Mouse (Mus musculus): ENCODE measurements at regions not wholly inside any gene's neighbourhood (a gene's known extent, or its start where the extent isn't known, plus 50 kb on each side); places are given as distances from the start of the nearest gene placed in this dataset.
A peak's percentile ranks its signal among the peaks of the same experiment; 100 is the strongest.

GRCm38 (mm10) chr8:96132183-96132582, 243.8 kb upstream of the Got2 start:
- dilution Hi-C loops (cut with MboI; ENCODE audit: extremely low pct_ligation_motif_present, extremely low pct_unique_long_range_greater_than_20kb, low sequenced_read_pairs): no loop called here
- DNase-seq (ENCODE audit: extremely low read depth): no peak
- in situ Hi-C loops (cut with MboI; ENCODE audit: low pct_ligation_motif_present, low pct_unique_long_range_greater_than_20kb, low sequenced_read_pairs): no loop called here

GRCm38 (mm10) chr8:96128329-96128728, 240.0 kb upstream of the Got2 start:
- DNase-seq (ENCODE audit: extremely low read depth): peak; percentile 12
- no peak for TF ChIP-seq JUND (conservative IDR thresholded peaks at IDR 0.05; ENCODE audit: low read depth, low read length)
- peak; percentile 27 to 45; a peak in 3 of 4 replicates for TF ChIP-seq CTCF (conservative IDR thresholded peaks at IDR 0.05 in 1 of 2, IDR thresholded peaks at IDR 0.05 in 1 of 2; ENCODE audit: low read depth in 2 of 2, low read length in 2 of 2)
- TF ChIP-seq ZMIZ1 (IDR thresholded peaks at IDR 0.05; ENCODE audit: low read depth, low read length): no peak
- no peak for TF ChIP-seq ZC3H11A (IDR thresholded peaks at IDR 0.05; ENCODE audit: low read depth, low read length)
- TF ChIP-seq SMC3 (IDR thresholded peaks at IDR 0.05; ENCODE audit: low read depth, low read length): peak; percentile 19; the same call in 1 of the 2 replicates
- TF ChIP-seq IRF4 (IDR thresholded peaks at IDR 0.05; ENCODE audit: low read depth, low read length): no peak
- no peak for TF ChIP-seq MXI1 (IDR thresholded peaks at IDR 0.05; ENCODE audit: low read depth, low read length)
- no peak for TF ChIP-seq POLR2AphosphoS2 (IDR thresholded peaks at IDR 0.05; ENCODE audit: low read depth, low read length)
- TF ChIP-seq ZKSCAN1 (IDR thresholded peaks at IDR 0.05; ENCODE audit: borderline replicate concordance, low read depth, low read length): no peak
- TF ChIP-seq MEF2A (IDR thresholded peaks at IDR 0.05; ENCODE audit: borderline replicate concordance, low read depth, low read length): no peak
- TF ChIP-seq TCF12 (IDR thresholded peaks at IDR 0.05; ENCODE audit: low read depth, low read length): no peak
- TF ChIP-seq RAD21 (IDR thresholded peaks at IDR 0.05; ENCODE audit: low read depth, low read length): peak; percentile 46
- no peak for TF ChIP-seq RCOR1 (conservative IDR thresholded peaks at IDR 0.05; ENCODE audit: low read depth, low read length)
- no peak for TF ChIP-seq MAX (IDR thresholded peaks at IDR 0.05; ENCODE audit: low read length)
- TF ChIP-seq USF2 (conservative IDR thresholded peaks at IDR 0.05; ENCODE audit: low read depth, low read length): no peak
- TF ChIP-seq MAFK (IDR thresholded peaks at IDR 0.05; ENCODE audit: insufficient replicate concordance, low read length): no peak
- no peak for TF ChIP-seq ZNF384 (IDR thresholded peaks at IDR 0.05; ENCODE audit: low read depth, low read length)
- no peak for TF ChIP-seq ETS1 (conservative IDR thresholded peaks at IDR 0.05; ENCODE audit: low read depth, low read length)
- TF ChIP-seq NRF1 (IDR thresholded peaks at IDR 0.05; ENCODE audit: low read depth, low read length): no peak
- no peak for TF ChIP-seq E2F4 (IDR thresholded peaks at IDR 0.05; ENCODE audit: insufficient replicate concordance, low read depth, low read length)
- TF ChIP-seq SIN3A (IDR thresholded peaks at IDR 0.05; ENCODE audit: low read length): no peak
- Histone ChIP-seq H3K27ac (ENCODE audit: insufficient read depth, low read depth) (no peak overlapping the region), H3K79me2 (replicated peaks; ENCODE audit: control insufficient read depth, extremely low read depth, insufficient read depth, poor library complexity, severe bottlenecking) (no peaks in the 10 kb centered on the region), H3K4me2 (ENCODE audit: insufficient read depth, low read depth, poor library complexity, severe bottlenecking) (no peak overlapping the region), H3K4me1 (ENCODE audit: control insufficient read depth in 1 of 2, insufficient read depth in 2 of 2) (no peaks in the 10 kb centered on the region), H3K36me3 (replicated peaks in 1 of 2; ENCODE audit: control insufficient read depth in 1 of 2, insufficient read depth in 1 of 2, low read length in 1 of 2) (no peaks in the 10 kb centered on the region), H3K4me3 (replicated peaks in 1 of 3; ENCODE audit: low read depth in 2 of 3, low read length in 2 of 3, poor library complexity in 1 of 3) (no peak overlapping the region), H3K9ac (ENCODE audit: insufficient read depth, low read depth) (no peak overlapping the region), H3K9me3 (replicated peaks; ENCODE audit: low read length) (peaks cover 2% of the 10 kb centered on the region), H3K27me3 (replicated peaks) (peaks cover 11% of the 10 kb centered on the region)
- in situ Hi-C loops (cut with MboI; ENCODE audit: low pct_ligation_motif_present, low pct_unique_long_range_greater_than_20kb, low sequenced_read_pairs): no loop called here
- dilution Hi-C loops (cut with MboI; ENCODE audit: extremely low pct_ligation_motif_present, extremely low pct_unique_long_range_greater_than_20kb, low sequenced_read_pairs): no loop called here

More at GRCm38 (mm10) chr8:96132183-96132582, 243.8 kb upstream of the Got2 start:
- H3K9ac ChIP-seq (ENCODE audit: insufficient read depth, low read depth): no peak overlapping the region
- peaks cover 8% of the 10 kb centered on the region for H3K27me3 ChIP-seq (replicated peaks)
- H3K79me2 ChIP-seq (replicated peaks; ENCODE audit: control insufficient read depth, extremely low read depth, insufficient read depth, poor library complexity, severe bottlenecking): no peaks in the 10 kb centered on the region
- H3K9me3 ChIP-seq (replicated peaks; ENCODE audit: low read length): no peaks in the 10 kb centered on the region
- no peaks in the 10 kb centered on the region for H3K4me1 ChIP-seq (ENCODE audit: control insufficient read depth in 1 of 2, insufficient read depth in 2 of 2)
- no peaks in the 10 kb centered on the region for H3K36me3 ChIP-seq (replicated peaks in 1 of 2; ENCODE audit: control insufficient read depth in 1 of 2, insufficient read depth in 1 of 2, low read length in 1 of 2)
- H3K27ac ChIP-seq (ENCODE audit: insufficient read depth, low read depth): no peak overlapping the region
- H3K4me3 ChIP-seq (replicated peaks in 1 of 3; ENCODE audit: low read depth in 2 of 3, low read length in 2 of 3, poor library complexity in 1 of 3): no peak overlapping the region
- TF ChIP-seq USF2 (conservative IDR thresholded peaks at IDR 0.05; ENCODE audit: low read depth, low read length) (no peak), ELF1 (IDR thresholded peaks at IDR 0.05; ENCODE audit: low read depth, low read length) (no peak), POLR2A (IDR thresholded peaks at IDR 0.05; ENCODE audit: low read depth, low read length) (no peak), UBTF (IDR thresholded peaks at IDR 0.05; ENCODE audit: low read depth, low read length) (no peak), GABPA (IDR thresholded peaks at IDR 0.05; ENCODE audit: insufficient replicate concordance, low read depth, low read length) (no peak), BHLHE40 (IDR thresholded peaks at IDR 0.05; ENCODE audit: low read depth, low read length) (no peak), CHD1 (IDR thresholded peaks at IDR 0.05; ENCODE audit: low read depth, low read length) (no peak), ZNF384 (IDR thresholded peaks at IDR 0.05; ENCODE audit: low read depth, low read length) (no peak), RAD21 (IDR thresholded peaks at IDR 0.05; ENCODE audit: low read depth, low read length) (no peak), TBP (conservative IDR thresholded peaks at IDR 0.05; ENCODE audit: low read depth, low read length) (no peak), MXI1 (IDR thresholded peaks at IDR 0.05; ENCODE audit: low read depth, low read length) (no peak), E2F4 (IDR thresholded peaks at IDR 0.05; ENCODE audit: insufficient replicate concordance, low read depth, low read length) (no peak), MAX (IDR thresholded peaks at IDR 0.05; ENCODE audit: low read length) (no peak), MAFK (IDR thresholded peaks at IDR 0.05; ENCODE audit: insufficient replicate concordance, low read length) (no peak), NELFE (IDR thresholded peaks at IDR 0.05; ENCODE audit: low read depth, low read length) (no peak), USF1 (IDR thresholded peaks at IDR 0.05; ENCODE audit: low read depth, low read length) (no peak), HCFC1 (IDR thresholded peaks at IDR 0.05; ENCODE audit: low read depth, low read length) (no peak), SIN3A (IDR thresholded peaks at IDR 0.05; ENCODE audit: low read length) (no peak), CHD2 (IDR thresholded peaks at IDR 0.05; ENCODE audit: low read length) (no peak)
- H3K4me2 ChIP-seq (ENCODE audit: insufficient read depth, low read depth, poor library complexity, severe bottlenecking): no peak overlapping the region

Data from CH12.LX (cell line).